Mouse (Mus musculus) MEL (cell line): ENCODE measurements around the gene Myh3. TPM values are rescaled to one million over a fixed set of nuclear protein-coding genes. Genes with fewer than 3 reads are reported as not detected.

ENCODE experiments used
- DNase-seq: peaks from one replicate; pipeline ENCODE4 v3.0.0; 2011; ENCODE audit warnings: low read depth, low spot score
- H3K27ac ChIP-seq: 2 replicates; pipeline ENCODE4 v1.5.1; 2012; ENCODE audit warnings: low read depth, mild to moderate bottlenecking, control low read depth, low read length, moderate library complexity; ENCODE audit not compliant: control insufficient read depth
- H3K27me3 ChIP-seq, 2 experiments: fragments of 150-350 bp in 1 of 2; sonication (generic) in 1 of 2; 2 replicates each; pipeline ENCODE4 v1.6.1; 2012; ENCODE audit warnings: low read length in 2 of 2, mild to moderate bottlenecking in 2 of 2, improper control_type of control experiment in 1 of 2, moderate library complexity in 1 of 2; ENCODE audit not compliant: insufficient read depth in 2 of 2, control insufficient read depth in 1 of 2
- H3K36me3 ChIP-seq, 2 experiments: 2 replicates each; pipeline ENCODE4 v1.6.1; 2012 to 2014; ENCODE audit warnings: low read length in 2 of 2, improper control_type of control experiment in 1 of 2, inconsistent platforms in 1 of 2, mild to moderate bottlenecking in 1 of 2; ENCODE audit not compliant: insufficient read depth in 2 of 2, control insufficient read depth in 1 of 2
- H3K4me1 ChIP-seq, 2 experiments: fragments of 150-350 bp in 1 of 2; sonication (generic) in 1 of 2; 2 replicates each; pipeline ENCODE4 v1.6.1; 2012; ENCODE audit warnings: low read length in 2 of 2, improper control_type of control experiment in 1 of 2, mild to moderate bottlenecking in 1 of 2; ENCODE audit not compliant: insufficient read depth in 2 of 2, control insufficient read depth in 1 of 2
- H3K4me3 ChIP-seq, 2 experiments: fragments of 150-350 bp in 1 of 2; sonication (generic) in 1 of 2; 2 replicates each; pipeline ENCODE4 v1.5.1; 2012; ENCODE audit warnings: low read depth in 2 of 2, low read length in 2 of 2, mild to moderate bottlenecking in 2 of 2, moderate library complexity in 2 of 2, control low read depth in 1 of 2, improper control_type of control experiment in 1 of 2; ENCODE audit not compliant: control insufficient read depth in 1 of 2, insufficient read depth in 1 of 2
- H3K79me2 ChIP-seq: 2 replicates; pipeline ENCODE4 v1.6.1; 2012; ENCODE audit warnings: mild to moderate bottlenecking, low read length, moderate library complexity; ENCODE audit not compliant: control insufficient read depth, poor library complexity, insufficient read depth
- H3K9ac ChIP-seq: 2 replicates; pipeline ENCODE4 v1.6.1; 2012; ENCODE audit warnings: low read depth, mild to moderate bottlenecking, control low read depth, low read length, moderate library complexity; ENCODE audit not compliant: control insufficient read depth, poor library complexity, severe bottlenecking
- H3K9me3 ChIP-seq: fragments of 150-350 bp; sonication (generic); replicated peaks from 2 replicates; pipeline ENCODE4 v1.6.1; 2012; ENCODE audit warnings: mild to moderate bottlenecking, low read length, improper control_type of control experiment, moderate library complexity; ENCODE audit not compliant: insufficient read depth
- CHD1 ChIP-seq: IDR thresholded peaks from 2 replicates; pipeline ENCODE4 v1.6.1; 2012; ENCODE audit warnings: low read depth, mild to moderate bottlenecking, inconsistent platforms, low read length, improper control_type of control experiment
- CHD2 ChIP-seq: IDR thresholded peaks from 2 replicates; pipeline ENCODE4 v1.6.1; 2011; ENCODE audit warnings: low read length, improper control_type of control experiment
- CTCF ChIP-seq, 3 experiments: IDR thresholded peaks in 2 of 3; conservative IDR thresholded peaks in 1 of 3; 2 replicates each; pipeline ENCODE4 v1.5.1; 2011 to 2012; ENCODE audit warnings: low read length in 3 of 3, low read depth in 2 of 3, mild to moderate bottlenecking in 2 of 3, improper control_type of control experiment in 1 of 3, inconsistent platforms in 1 of 3, mixed read lengths in 1 of 3, moderate library complexity in 1 of 3; ENCODE audit not compliant: control insufficient read depth in 1 of 3, insufficient read depth in 1 of 3, poor library complexity in 1 of 3, severe bottlenecking in 1 of 3
- ELF1 ChIP-seq: IDR thresholded peaks from 2 replicates; pipeline ENCODE4 v1.6.1; 2014; ENCODE audit warnings: low read depth, mild to moderate bottlenecking, inconsistent platforms, low read length, improper control_type of control experiment, moderate library complexity
- EP300 ChIP-seq, 2 experiments: IDR thresholded peaks; 2 replicates each; pipeline ENCODE4 v1.6.1; 2011; ENCODE audit warnings: improper control_type of control experiment in 2 of 2, low read length in 2 of 2, low read depth in 1 of 2, mild to moderate bottlenecking in 1 of 2
- ETS1 ChIP-seq: IDR thresholded peaks from 2 replicates; pipeline ENCODE4 v1.6.1; 2012; ENCODE audit warnings: low read depth, mild to moderate bottlenecking, inconsistent platforms, low read length, improper control_type of control experiment, moderate library complexity
- HCFC1 ChIP-seq: IDR thresholded peaks from 2 replicates; pipeline ENCODE4 v1.6.1; 2012; ENCODE audit warnings: low read depth, mild to moderate bottlenecking, inconsistent platforms, low read length, improper control_type of control experiment, moderate library complexity
- KAT2A ChIP-seq: conservative IDR thresholded peaks from 2 replicates; pipeline ENCODE4 v1.6.1; 2012; ENCODE audit warnings: low read depth, low read length, improper control_type of control experiment, inconsistent platforms
- MAFK ChIP-seq: IDR thresholded peaks from 2 replicates; pipeline ENCODE4 v1.6.1; 2011; ENCODE audit warnings: low read depth, mild to moderate bottlenecking, low read length, improper control_type of control experiment, borderline replicate concordance
- MAX ChIP-seq: IDR thresholded peaks from 2 replicates; pipeline ENCODE4 v1.6.1; 2011; ENCODE audit warnings: low read length, improper control_type of control experiment
- MEF2A ChIP-seq: IDR thresholded peaks from 2 replicates; pipeline ENCODE4 v1.6.1; 2014; ENCODE audit warnings: low read depth, mild to moderate bottlenecking, inconsistent platforms, low read length, improper control_type of control experiment; ENCODE audit not compliant: poor library complexity, insufficient replicate concordance, severe bottlenecking; ENCODE audit errors: extremely low read depth
- MXI1 ChIP-seq: IDR thresholded peaks from 2 replicates; pipeline ENCODE4 v1.6.1; 2011; ENCODE audit warnings: mild to moderate bottlenecking, low read depth, low read length, improper control_type of control experiment
- MYB ChIP-seq: IDR thresholded peaks from 2 replicates; pipeline ENCODE4 v1.6.1; 2011; ENCODE audit warnings: mild to moderate bottlenecking, low read depth, low read length, improper control_type of control experiment
- MYC ChIP-seq: IDR thresholded peaks from 2 replicates; pipeline ENCODE4 v1.6.1; 2011; ENCODE audit warnings: low read depth, mild to moderate bottlenecking, low read length, improper control_type of control experiment, moderate library complexity
- NELFE ChIP-seq: IDR thresholded peaks from 2 replicates; pipeline ENCODE4 v1.6.1; 2011; ENCODE audit warnings: low read depth, low read length, improper control_type of control experiment
- NRF1 ChIP-seq: IDR thresholded peaks from 2 replicates; pipeline ENCODE4 v1.6.1; 2014; ENCODE audit warnings: low read depth, mild to moderate bottlenecking, inconsistent platforms, low read length, improper control_type of control experiment, moderate library complexity; ENCODE audit not compliant: poor library complexity, insufficient read depth, severe bottlenecking
- POLR2A ChIP-seq, 2 experiments: IDR thresholded peaks; 2 replicates each; pipeline ENCODE4 v1.6.1; 2011 to 2012; ENCODE audit warnings: low read length in 2 of 2, mild to moderate bottlenecking in 2 of 2, control low read depth in 1 of 2, improper control_type of control experiment in 1 of 2, low read depth in 1 of 2, moderate library complexity in 1 of 2; ENCODE audit not compliant: control insufficient read depth in 1 of 2, insufficient read depth in 1 of 2, poor library complexity in 1 of 2
- POLR2AphosphoS2 ChIP-seq: IDR thresholded peaks from 2 replicates; pipeline ENCODE4 v1.6.1; 2011; ENCODE audit warnings: low read length, improper control_type of control experiment
- POLR2AphosphoS5 ChIP-seq: IDR thresholded peaks from 2 replicates; pipeline ENCODE4 v1.6.1; 2012; ENCODE audit warnings: low read depth, borderline replicate concordance, mild to moderate bottlenecking, inconsistent platforms, low read length, moderate library complexity, mixed read lengths
- SIN3A ChIP-seq: IDR thresholded peaks from 2 replicates; pipeline ENCODE4 v1.6.1; 2012; ENCODE audit warnings: low read length, improper control_type of control experiment, inconsistent platforms
- SMC3 ChIP-seq: IDR thresholded peaks from 2 replicates; pipeline ENCODE4 v1.6.1; 2011; ENCODE audit warnings: low read depth, low read length, improper control_type of control experiment
- TAL1 ChIP-seq: IDR thresholded peaks from 2 replicates; pipeline ENCODE4 v1.6.1; 2012; ENCODE audit warnings: mild to moderate bottlenecking, inconsistent platforms, low read length, moderate library complexity, mixed read lengths
- TBP ChIP-seq: IDR thresholded peaks from 2 replicates; pipeline ENCODE4 v1.8.0; 2011; ENCODE audit warnings: low read depth, low read length, improper control_type of control experiment
- USF1 ChIP-seq: IDR thresholded peaks from 2 replicates; pipeline ENCODE4 v1.6.1; 2014; ENCODE audit warnings: low read depth, mild to moderate bottlenecking, inconsistent platforms, low read length, improper control_type of control experiment, moderate library complexity
- USF2 ChIP-seq, 2 experiments: IDR thresholded peaks; 2 replicates each; pipeline ENCODE4 v1.6.1; 2011 to 2012; ENCODE audit warnings: improper control_type of control experiment in 2 of 2, low read length in 2 of 2, borderline replicate concordance in 1 of 2, inconsistent platforms in 1 of 2, low read depth in 1 of 2, mild to moderate bottlenecking in 1 of 2; ENCODE audit not compliant: insufficient read depth in 1 of 2
- polyA plus RNA-seq, 2 experiments: library from polyadenylated mRNA; stranded (reverse) in 1 of 2; unstranded in 1 of 2; fragments of >175 nt in 1 of 2; fragments of >200 nt in 1 of 2; gene quantifications; 2 replicates each; pipeline versions ENCODE4 v1.2.1 to v1.2.4; 2012; ENCODE audit warnings: low replicate concordance in 2 of 2, low read depth in 1 of 2; ENCODE audit not compliant: insufficient read length in 2 of 2, insufficient read depth in 1 of 2, missing spikeins in 1 of 2
- total RNA-seq: library from RNA; depleted of rRNA; stranded (reverse); fragments of 300-350 nt; gene quantifications from 2 replicates; pipeline ENCODE4 v1.2.3, GENCODE M21; 2012

The Myh3 gene
- total and polyA plus RNA-seq, 3 experiments, result 0.81 to 1.7 TPM; not detected in 1

DNA sequence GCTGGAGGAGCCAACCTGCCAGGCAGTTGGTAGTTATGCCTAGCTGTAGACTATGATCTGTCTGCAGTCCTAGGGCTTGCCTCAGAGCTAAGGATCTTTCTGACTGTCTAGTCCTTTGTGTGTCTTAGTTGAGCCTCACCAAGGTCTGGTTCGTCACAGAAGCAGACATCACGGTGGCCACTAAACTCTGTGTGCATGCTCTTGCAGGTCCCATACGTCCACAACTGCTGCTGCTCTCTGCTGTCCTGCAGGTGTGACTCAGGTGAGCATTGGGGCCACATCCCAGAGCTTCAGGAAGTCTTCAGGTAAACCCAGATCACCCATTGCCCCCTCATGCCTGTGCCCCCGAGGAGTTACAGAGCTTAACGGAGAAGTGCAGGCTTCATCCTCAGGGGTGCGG, 788 bp downstream of the Myh3 start:
- H3K4me3 ChIP-seq, result no peak overlapping the region
- TF ChIP-seq MYB (no peak), MYC (no peak), KAT2A (no peak), HCFC1 (no peak), MXI1 (no peak), TBP (no peak), USF2 (IDR thresholded peaks at IDR 0.05; ENCODE audit: borderline replicate concordance in 1 of 2, insufficient read depth in 1 of 2, low read depth in 1 of 2, low read length in 2 of 2) (no peak), ELF1 (no peak), MEF2A (no peak), CHD1 (no peak), MAX (no peak), NELFE (no peak), SIN3A (no peak), MAFK (no peak), ETS1 (no peak), POLR2A (IDR thresholded peaks at IDR 0.05; ENCODE audit: control insufficient read depth in 1 of 2, insufficient read depth in 1 of 2, low read depth in 1 of 2, low read length in 2 of 2, poor library complexity in 1 of 2) (no peak), SMC3 (no peak), POLR2AphosphoS2 (no peak), USF1 (no peak), CTCF (IDR thresholded peaks at IDR 0.05 in 2 of 3, conservative IDR thresholded peaks at IDR 0.05 in 1 of 3; ENCODE audit: control insufficient read depth in 1 of 3, insufficient read depth in 1 of 3, low read depth in 2 of 3, low read length in 3 of 3, poor library complexity in 1 of 3, severe bottlenecking in 1 of 3) (no peak)
- H3K27me3 ChIP-seq, result peaks cover 4% of the 10 kb centered on the region in 2 experiments; a peak in 1 of 4 replicates
- no peaks in the 10 kb centered on the region for H3K9me3 ChIP-seq
- H3K9ac ChIP-seq, result no peak overlapping the region
- no peak for DNase-seq
- H3K27ac ChIP-seq, result no peak overlapping the region
- no peaks in the 10 kb centered on the region for H3K79me2 ChIP-seq
- peaks cover 0 to 2% of the 10 kb centered on the region in 2 experiments; a peak in 1 of 4 replicates for H3K36me3 ChIP-seq
- H3K4me1 ChIP-seq, result peaks cover 6 to 10% of the 10 kb centered on the region in 2 experiments; a peak in 3 of 4 replicates

DNA sequence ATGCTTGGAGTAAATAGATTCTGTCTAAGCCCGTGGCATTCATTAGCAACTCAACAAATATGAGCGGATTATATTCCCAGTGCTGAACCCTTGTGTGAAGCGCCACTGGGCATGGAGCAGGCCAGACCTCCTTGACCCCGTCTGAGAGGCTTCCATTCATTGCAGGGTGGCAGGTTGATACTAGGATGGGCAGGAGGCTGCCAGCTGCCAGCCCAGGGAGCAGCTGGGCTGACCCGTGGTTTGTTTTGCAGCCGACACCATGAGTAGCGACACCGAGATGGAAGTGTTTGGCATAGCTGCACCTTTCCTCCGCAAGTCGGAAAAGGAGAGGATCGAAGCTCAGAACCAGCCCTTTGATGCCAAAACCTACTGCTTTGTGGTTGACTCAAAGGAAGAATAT, 1.6 kb downstream of the Myh3 start:
- Histone ChIP-seq H3K27me3 (peaks cover 2 to 4% of the 10 kb centered on the region in 2 experiments; a peak in 1 of 4 replicates), H3K9ac (no peak overlapping the region), H3K36me3 (peaks cover 0 to 2% of the 10 kb centered on the region in 2 experiments; a peak in 1 of 4 replicates), H3K79me2 (no peaks in the 10 kb centered on the region), H3K4me1 (peaks cover 6 to 10% of the 10 kb centered on the region in 2 experiments; a peak in 3 of 4 replicates), H3K9me3 (no peaks in the 10 kb centered on the region), H3K4me3 (no peak overlapping the region), H3K27ac (no peak overlapping the region)
- DNase-seq, result no peak
- TF ChIP-seq NRF1, result no peak
- TF ChIP-seq POLR2AphosphoS5, result no peak
- TF ChIP-seq CHD1, result no peak
- no peak for TF ChIP-seq POLR2AphosphoS2
- no peak for TF ChIP-seq USF1
- TF ChIP-seq EP300 (IDR thresholded peaks at IDR 0.05; ENCODE audit: low read depth in 1 of 2, low read length in 2 of 2), result no peak
- TF ChIP-seq CHD2, result no peak
- no peak for TF ChIP-seq TAL1
- TF ChIP-seq SIN3A, result no peak
- no peak for TF ChIP-seq MXI1
- no peak for TF ChIP-seq MAX
